Mouse (Mus musculus) activated CD4-positive, CD25-positive, alpha-beta regulatory T cell, adult 9 weeks (primary cell): ENCODE results near the gene Pi4k2a. TPM values are rescaled to one million over a fixed set of nuclear protein-coding genes. Genes with fewer than 3 reads are reported as not detected.

Experiments
- polyA plus RNA-seq: library from polyadenylated mRNA; unstranded; fragments of 100-300 nt; shearing (Covaris generic); gene quantifications from one replicate; pipeline ENCODE4 v1.2.1, GENCODE M21; 2017

Gene Pi4k2a
- 3.6 TPM for polyA plus RNA-seq

GRCm38 (mm10) chr19:42089748-42090595 is at the start of gene Pi4k2a:
TSS of gene Pi4k2a (plus strand) at chr19:42090470.

GRCm38 (mm10) chr19:42045269-42046102 is 44.8 kb upstream of the Pi4k2a start, which contains the start of gene Hoga1:
TSS of gene Hoga1 (plus strand) at chr19:42045610.

GRCm38 (mm10) chr19:42051948-42052347 is 38.3 kb upstream of the Pi4k2a start, which contains the start of gene 4933411K16Rik:
TSS of gene 4933411K16Rik (plus strand) at chr19:42052248.

GRCm38 (mm10) chr19:42086166-42086565 is 4.1 kb upstream of the Pi4k2a start, which contains the start of gene Morn4:
TSS of gene Morn4 (minus strand) at chr19:42086357.

GRCm38 (mm10) chr19:42128787-42129508 is 38.7 kb downstream of the Pi4k2a start, which contains the start of gene Avpi1:
TSS of gene Avpi1 (minus strand) at chr19:42129059.

GRCm38 (mm10) chr19:42147170-42147768 is 57.0 kb downstream of the Pi4k2a start, which contains the start of gene Marveld1:
TSS of gene Marveld1 (plus strand) at chr19:42147400.

GRCm38 (mm10) chr19:42163764-42164163 is 73.5 kb downstream of the Pi4k2a start, which contains the start of gene Zfyve27:
TSS of gene Zfyve27 (plus strand) at chr19:42163951.

Other genes starting within 250 kb of the Pi4k2a start
- 0.54 TPM for gene Frat2, start 242.3 kb upstream of the Pi4k2a start, polyA plus RNA-seq
- gene Rrp12, start 194.3 kb upstream of the Pi4k2a start, polyA plus RNA-seq: 19.2 TPM
- gene Pgam1, start 178.5 kb upstream of the Pi4k2a start, polyA plus RNA-seq: 189 TPM
- gene Exosc1, start 157.0 kb upstream of the Pi4k2a start, polyA plus RNA-seq: 85.4 TPM
- gene Zdhhc16, start 157.0 kb upstream of the Pi4k2a start, polyA plus RNA-seq: 65.9 TPM
- 79.9 TPM for gene Mms19, start 109.3 kb upstream of the Pi4k2a start, polyA plus RNA-seq
- gene Ubtd1, start 108.7 kb upstream of the Pi4k2a start, polyA plus RNA-seq: 5.3 TPM
- gene Ankrd2, start 54.5 kb upstream of the Pi4k2a start, polyA plus RNA-seq: not detected
- not detected for gene Hoga1, start 44.9 kb upstream of the Pi4k2a start, polyA plus RNA-seq
- not detected for gene 4933411K16Rik, start 38.2 kb upstream of the Pi4k2a start, polyA plus RNA-seq
- gene Morn4, start 4.1 kb upstream of the Pi4k2a start, polyA plus RNA-seq: 0.79 TPM
- 5.5 TPM for gene Avpi1, start 38.6 kb downstream of the Pi4k2a start, polyA plus RNA-seq
- 3.4 TPM for gene Marveld1, start 56.9 kb downstream of the Pi4k2a start, polyA plus RNA-seq
- 67.2 TPM for gene Zfyve27, start 73.5 kb downstream of the Pi4k2a start, polyA plus RNA-seq
- gene Sfrp5, start 111.8 kb downstream of the Pi4k2a start, polyA plus RNA-seq: 0.15 TPM
- not detected for gene Golga7b, start 157.1 kb downstream of the Pi4k2a start, polyA plus RNA-seq